Mouse (Mus musculus): ENCODE measurements around the gene Ttll4. TPM values are rescaled to one million over a fixed set of nuclear protein-coding genes. Genes with fewer than 3 reads are reported as not detected.

Ttll4 gene
- polyA plus RNA-seq, 1 experiment from 2014 or later = 16.1 TPM

- Histone ChIP-seq H3K9ac (replicated peaks) (no peak overlapping the region), H3K4me3 (no peak overlapping the region), H3K4me2 (replicated peaks) (peak overlapping the region; percentile 64; the same call in 1 of the 2 replicates), H3K36me3 (no peaks in the 10 kb centered on the region), H3K9me3 (no peaks in the 10 kb centered on the region), H3K4me1 (peaks cover 12% of the 10 kb centered on the region), H3K27ac (replicated peaks) (no peak overlapping the region), H3K27me3 (peaks cover 18% of the 10 kb centered on the region; the same call in 1 of the 2 replicates)
- WGBS = 35% methylated on average over 5 of the region's 5 CpGs
- no peak for ATAC-seq (replicated peaks)
Observed at GRCm38 (mm10) chr1:74712461-74713098, 51.0 kb downstream of the Ttll4 start.

- no peaks in the 10 kb centered on the region for H3K36me3 ChIP-seq
- WGBS = 5% methylated on average over 35 of the region's 35 CpGs
- H3K9me3 ChIP-seq = no peaks in the 10 kb centered on the region
- H3K9ac ChIP-seq (replicated peaks) = peak within 1 kb of the TSS; percentile 39
- no peak within 1 kb of the TSS for H3K27ac ChIP-seq (replicated peaks)
- H3K4me2 ChIP-seq (replicated peaks) = peak within 1 kb of the TSS; percentile 64
- H3K27me3 ChIP-seq = peaks cover 18% of the 10 kb centered on the region; the same call in 1 of the 2 replicates
- peaks cover 12% of the 10 kb centered on the region for H3K4me1 ChIP-seq
- peak within 1 kb of the TSS; percentile 37 for H3K4me3 ChIP-seq
- no peak for ATAC-seq (replicated peaks)
Observed at GRCm38 (mm10) chr1:74713099-74713858, 51.7 kb downstream of the Ttll4 start, which contains the start of gene Cyp27a1. Cyp27a1 (plus strand) TSS chr1:74713574.

GRCm38 (mm10) chr1:74713859-74714730, 52.5 kb downstream of the Ttll4 start:
- 28% methylated on average over 12 of the region's 12 CpGs for WGBS
- Histone ChIP-seq H3K4me3 (peak overlapping the region; percentile 37), H3K4me1 (peaks cover 12% of the 10 kb centered on the region), H3K9ac (replicated peaks) (peak overlapping the region; percentile 39; the same call in 1 of the 2 replicates), H3K27ac (replicated peaks) (no peak overlapping the region), H3K4me2 (replicated peaks) (peak overlapping the region; percentile 64), H3K27me3 (peaks cover 18% of the 10 kb centered on the region; the same call in 1 of the 2 replicates), H3K36me3 (no peaks in the 10 kb centered on the region), H3K9me3 (no peaks in the 10 kb centered on the region)
- no peak for ATAC-seq (replicated peaks)

GRCm38 (mm10) chr1:74714967-74715366, 53.4 kb downstream of the Ttll4 start:
- H3K4me3 ChIP-seq = no peak overlapping the region
- ATAC-seq (replicated peaks) = no peak
- no peaks in the 10 kb centered on the region for H3K36me3 ChIP-seq
- H3K4me1 ChIP-seq = peaks cover 12% of the 10 kb centered on the region
- WGBS = 52% methylated on average over 2 of the region's 2 CpGs
- H3K9ac ChIP-seq (replicated peaks) = no peak overlapping the region
- no peak overlapping the region for H3K27ac ChIP-seq (replicated peaks)
- no peak overlapping the region for H3K4me2 ChIP-seq (replicated peaks)
- H3K9me3 ChIP-seq = no peaks in the 10 kb centered on the region
- peaks cover 18% of the 10 kb centered on the region; the same call in 1 of the 2 replicates for H3K27me3 ChIP-seq

GRCm38 (mm10) chr1:74715468-74715867, 53.9 kb downstream of the Ttll4 start:
- H3K27me3 ChIP-seq = peaks cover 18% of the 10 kb centered on the region; the same call in 1 of the 2 replicates
- H3K9ac ChIP-seq (replicated peaks) = no peak overlapping the region
- ATAC-seq (replicated peaks) = no peak
- WGBS = 82% methylated on average over 5 of the region's 5 CpGs
- no peaks in the 10 kb centered on the region for H3K36me3 ChIP-seq
- H3K4me1 ChIP-seq = peaks cover 12% of the 10 kb centered on the region
- H3K9me3 ChIP-seq = no peaks in the 10 kb centered on the region
- no peak overlapping the region for H3K4me2 ChIP-seq (replicated peaks)
- no peak overlapping the region for H3K4me3 ChIP-seq
- no peak overlapping the region for H3K27ac ChIP-seq (replicated peaks)

- H3K27ac ChIP-seq (replicated peaks) = no peak overlapping the region
- no peak overlapping the region for H3K9ac ChIP-seq (replicated peaks)
- H3K36me3 ChIP-seq = no peaks in the 10 kb centered on the region
- WGBS = 89% methylated on average over 6 of the region's 6 CpGs
- H3K27me3 ChIP-seq = peaks cover 18% of the 10 kb centered on the region; the same call in 1 of the 2 replicates
- no peak overlapping the region for H3K4me3 ChIP-seq
- H3K9me3 ChIP-seq = no peaks in the 10 kb centered on the region
- ATAC-seq (replicated peaks) = no peak
- H3K4me1 ChIP-seq = peaks cover 12% of the 10 kb centered on the region
- no peak overlapping the region for H3K4me2 ChIP-seq (replicated peaks)
Observed at GRCm38 (mm10) chr1:74715886-74716285, 54.3 kb downstream of the Ttll4 start.

- H3K27me3 ChIP-seq = peaks cover 12% of the 10 kb centered on the region; the same call in 1 of the 2 replicates
- H3K4me1 ChIP-seq = peaks cover 7% of the 10 kb centered on the region
- ATAC-seq (replicated peaks) = no peak
- no peak overlapping the region for H3K4me3 ChIP-seq
- H3K36me3 ChIP-seq = no peaks in the 10 kb centered on the region
- no peak overlapping the region for H3K4me2 ChIP-seq (replicated peaks)
- H3K27ac ChIP-seq (replicated peaks) = no peak overlapping the region
- H3K9me3 ChIP-seq = no peaks in the 10 kb centered on the region
- H3K9ac ChIP-seq (replicated peaks) = no peak overlapping the region
- 88% methylated on average over 8 of the region's 8 CpGs for WGBS
Observed at GRCm38 (mm10) chr1:74718113-74718512, 56.6 kb downstream of the Ttll4 start.

- Histone ChIP-seq H3K4me2 (replicated peaks) (no peak overlapping the region), H3K36me3 (no peaks in the 10 kb centered on the region), H3K4me1 (no peaks in the 10 kb centered on the region), H3K9ac (replicated peaks) (no peak overlapping the region), H3K27me3 (peaks cover 3% of the 10 kb centered on the region; the same call in 1 of the 2 replicates), H3K4me3 (no peak overlapping the region), H3K27ac (replicated peaks) (no peak overlapping the region), H3K9me3 (no peaks in the 10 kb centered on the region)
- WGBS = 76% methylated on average over 3 of the region's 3 CpGs
- ATAC-seq (replicated peaks) = no peak
Observed at GRCm38 (mm10) chr1:74719281-74719680, 57.7 kb downstream of the Ttll4 start.

GRCm38 (mm10) chr1:74721657-74722056, 60.1 kb downstream of the Ttll4 start:
- Histone ChIP-seq H3K9me3 (no peaks in the 10 kb centered on the region), H3K27me3 (no peaks in the 10 kb centered on the region), H3K9ac (replicated peaks) (no peak overlapping the region), H3K4me1 (no peaks in the 10 kb centered on the region), H3K4me2 (replicated peaks) (no peak overlapping the region), H3K36me3 (no peaks in the 10 kb centered on the region), H3K4me3 (no peak overlapping the region), H3K27ac (replicated peaks) (no peak overlapping the region)
- ATAC-seq (replicated peaks) = no peak
- 78% methylated on average over 6 of the region's 6 CpGs for WGBS

GRCm38 (mm10) chr1:74723748-74724147, 62.2 kb downstream of the Ttll4 start:
- H3K4me1 ChIP-seq = no peaks in the 10 kb centered on the region
- H3K27ac ChIP-seq (replicated peaks) = no peak overlapping the region
- H3K9me3 ChIP-seq = no peaks in the 10 kb centered on the region
- H3K4me3 ChIP-seq = no peak overlapping the region
- ATAC-seq (replicated peaks) = no peak
- H3K4me2 ChIP-seq (replicated peaks) = no peak overlapping the region
- no peaks in the 10 kb centered on the region for H3K27me3 ChIP-seq
- no peaks in the 10 kb centered on the region for H3K36me3 ChIP-seq
- no peak overlapping the region for H3K9ac ChIP-seq (replicated peaks)
- WGBS = 88% methylated on average over 2 of the region's 2 CpGs

- ATAC-seq (replicated peaks) = no peak
- Histone ChIP-seq H3K4me2 (replicated peaks) (no peak overlapping the region), H3K9me3 (no peaks in the 10 kb centered on the region), H3K27me3 (no peaks in the 10 kb centered on the region), H3K9ac (replicated peaks) (no peak overlapping the region), H3K4me3 (no peak overlapping the region), H3K36me3 (no peaks in the 10 kb centered on the region), H3K27ac (replicated peaks) (no peak overlapping the region), H3K4me1 (no peaks in the 10 kb centered on the region)
- 84% methylated on average over 5 of the region's 5 CpGs for WGBS
Observed at GRCm38 (mm10) chr1:74726114-74726513, 64.6 kb downstream of the Ttll4 start.
